Mouse (Mus musculus) lung, adult 2 months (tissue): ENCODE results near the gene Wdr1.

Source experiments
- CTCF ChIP-seq: fragments of 200-500 bp; IDR thresholded peaks from 2 replicates; pipeline ENCODE4 v1.5.1; 2011; ENCODE audit warnings: mild to moderate bottlenecking, low read length, control low read depth; ENCODE audit not compliant: insufficient read depth
- POLR2A ChIP-seq: fragments of 200-500 bp; IDR thresholded peaks from 2 replicates; pipeline ENCODE4 v1.6.1; 2011; ENCODE audit warnings: low read depth, mild to moderate bottlenecking, control low read depth, low read length, borderline replicate concordance; ENCODE audit errors: extremely low read depth

- TF ChIP-seq POLR2A (peak; percentile 47; the same call in 1 of the 2 replicates), CTCF (no peak)
Measured at GRCm38 (mm10) chr5:38479908-38480725, 82.9 kb downstream of the Wdr1 start.
